Mouse (Mus musculus): ENCODE measurements around the gene Ptprn2. TPM values are rescaled to one million over a fixed set of nuclear protein-coding genes. Genes with fewer than 3 reads are reported as not detected.

Gene Ptprn2
- polyA plus RNA-seq, 1 experiment from 2014 or later = 1.2 TPM

- Histone ChIP-seq H3K4me2 (replicated peaks; ENCODE audit: low read depth) (no peak overlapping the region), H3K27ac (ENCODE audit: low read depth, low read length) (no peak overlapping the region), H3K9ac (ENCODE audit: low read depth, low read length) (no peak overlapping the region), H3K4me1 (replicated peaks; ENCODE audit: control insufficient read depth, insufficient read depth, low read length) (no peaks in the 10 kb centered on the region), H3K27me3 (replicated peaks; ENCODE audit: control insufficient read depth, insufficient read depth, low read length) (no peaks in the 10 kb centered on the region), H3K36me3 (ENCODE audit: control insufficient read depth, insufficient read depth) (no peaks in the 10 kb centered on the region), H3K4me3 (ENCODE audit: low read depth, low read length) (no peak overlapping the region), H3K9me3 (ENCODE audit: control insufficient read depth) (no peaks in the 10 kb centered on the region)
- 41% methylated on average over 2 of the region's 2 CpGs for WGBS
- no peak for TF ChIP-seq CTCF (IDR thresholded peaks at IDR 0.05; ENCODE audit: low read depth)
- ATAC-seq = no peak
Measured at GRCm38 (mm10) chr12:116805129-116805809, 319.7 kb downstream of the Ptprn2 start.

- Histone ChIP-seq H3K4me2 (replicated peaks; ENCODE audit: low read depth) (no peak overlapping the region), H3K36me3 (ENCODE audit: control insufficient read depth, insufficient read depth) (no peaks in the 10 kb centered on the region), H3K9ac (ENCODE audit: low read depth, low read length) (no peak overlapping the region), H3K4me1 (replicated peaks; ENCODE audit: control insufficient read depth, insufficient read depth, low read length) (no peaks in the 10 kb centered on the region), H3K4me3 (ENCODE audit: low read depth, low read length) (no peak overlapping the region), H3K27ac (ENCODE audit: low read depth, low read length) (no peak overlapping the region), H3K9me3 (ENCODE audit: control insufficient read depth) (no peaks in the 10 kb centered on the region), H3K27me3 (replicated peaks; ENCODE audit: control insufficient read depth, insufficient read depth, low read length) (no peaks in the 10 kb centered on the region)
- TF ChIP-seq CTCF (IDR thresholded peaks at IDR 0.05; ENCODE audit: low read depth) = no peak
- 76% methylated on average over 2 of the region's 2 CpGs for WGBS
- no peak for ATAC-seq
Measured at GRCm38 (mm10) chr12:116806089-116806488, 320.6 kb downstream of the Ptprn2 start.

GRCm38 (mm10) chr12:116813012-116813411, 327.5 kb downstream of the Ptprn2 start:
- Histone ChIP-seq H3K9me3 (ENCODE audit: control insufficient read depth) (no peaks in the 10 kb centered on the region), H3K4me1 (replicated peaks; ENCODE audit: control insufficient read depth, insufficient read depth, low read length) (no peaks in the 10 kb centered on the region), H3K4me3 (ENCODE audit: low read depth, low read length) (no peak overlapping the region), H3K9ac (ENCODE audit: low read depth, low read length) (no peak overlapping the region), H3K27ac (ENCODE audit: low read depth, low read length) (no peak overlapping the region), H3K36me3 (ENCODE audit: control insufficient read depth, insufficient read depth) (no peaks in the 10 kb centered on the region), H3K4me2 (replicated peaks; ENCODE audit: low read depth) (no peak overlapping the region), H3K27me3 (replicated peaks; ENCODE audit: control insufficient read depth, insufficient read depth, low read length) (no peaks in the 10 kb centered on the region)
- WGBS = 78% methylated on average over 5 of the region's 5 CpGs
- no peak for TF ChIP-seq CTCF (IDR thresholded peaks at IDR 0.05; ENCODE audit: low read depth)
- no peak for ATAC-seq

GRCm38 (mm10) chr12:116819836-116820235, 334.3 kb downstream of the Ptprn2 start:
- H3K4me3 ChIP-seq (ENCODE audit: low read depth, low read length) = no peak overlapping the region
- no peaks in the 10 kb centered on the region for H3K4me1 ChIP-seq (replicated peaks; ENCODE audit: control insufficient read depth, insufficient read depth, low read length)
- no peaks in the 10 kb centered on the region for H3K36me3 ChIP-seq (ENCODE audit: control insufficient read depth, insufficient read depth)
- H3K27ac ChIP-seq (ENCODE audit: low read depth, low read length) = no peak overlapping the region
- no peaks in the 10 kb centered on the region for H3K9me3 ChIP-seq (ENCODE audit: control insufficient read depth)
- TF ChIP-seq CTCF (IDR thresholded peaks at IDR 0.05; ENCODE audit: low read depth) = no peak
- H3K4me2 ChIP-seq (replicated peaks; ENCODE audit: low read depth) = no peak overlapping the region
- no peak for ATAC-seq
- WGBS = 74% methylated on average over 2 of the region's 2 CpGs
- H3K27me3 ChIP-seq (replicated peaks; ENCODE audit: control insufficient read depth, insufficient read depth, low read length) = no peaks in the 10 kb centered on the region
- no peak overlapping the region for H3K9ac ChIP-seq (ENCODE audit: low read depth, low read length)

GRCm38 (mm10) chr12:116823341-116823740, 337.8 kb downstream of the Ptprn2 start:
- WGBS = 88% methylated on average over 3 of the region's 3 CpGs
- Histone ChIP-seq H3K36me3 (ENCODE audit: control insufficient read depth, insufficient read depth) (no peaks in the 10 kb centered on the region), H3K4me2 (replicated peaks; ENCODE audit: low read depth) (no peak overlapping the region), H3K4me3 (ENCODE audit: low read depth, low read length) (no peak overlapping the region), H3K27ac (ENCODE audit: low read depth, low read length) (no peak overlapping the region), H3K4me1 (replicated peaks; ENCODE audit: control insufficient read depth, insufficient read depth, low read length) (no peaks in the 10 kb centered on the region), H3K9ac (ENCODE audit: low read depth, low read length) (no peak overlapping the region), H3K9me3 (ENCODE audit: control insufficient read depth) (no peaks in the 10 kb centered on the region), H3K27me3 (replicated peaks; ENCODE audit: control insufficient read depth, insufficient read depth, low read length) (no peaks in the 10 kb centered on the region)
- no peak for TF ChIP-seq CTCF (IDR thresholded peaks at IDR 0.05; ENCODE audit: low read depth)
- no peak for ATAC-seq

GRCm38 (mm10) chr12:116827748-116828147, 342.2 kb downstream of the Ptprn2 start:
- H3K4me2 ChIP-seq (replicated peaks; ENCODE audit: low read depth) = no peak overlapping the region
- 46% methylated on average over 7 of the region's 7 CpGs for WGBS
- H3K27ac ChIP-seq (ENCODE audit: low read depth, low read length) = no peak overlapping the region
- no peak overlapping the region for H3K9ac ChIP-seq (ENCODE audit: low read depth, low read length)
- H3K9me3 ChIP-seq (ENCODE audit: control insufficient read depth) = no peaks in the 10 kb centered on the region
- H3K36me3 ChIP-seq (ENCODE audit: control insufficient read depth, insufficient read depth) = no peaks in the 10 kb centered on the region
- 0 out of 2 replicates have a peak, but pooled peaks have one; percentile 7 for TF ChIP-seq CTCF (IDR thresholded peaks at IDR 0.05; ENCODE audit: low read depth)
- no peaks in the 10 kb centered on the region for H3K4me1 ChIP-seq (replicated peaks; ENCODE audit: control insufficient read depth, insufficient read depth, low read length)
- ATAC-seq = no peak
- H3K27me3 ChIP-seq (replicated peaks; ENCODE audit: control insufficient read depth, insufficient read depth, low read length) = no peaks in the 10 kb centered on the region
- no peak overlapping the region for H3K4me3 ChIP-seq (ENCODE audit: low read depth, low read length)
